Mouse (Mus musculus): ENCODE results near the gene 1700034I23Rik.
"Not testable (repeated sequence)": the region's sequence is repeated elsewhere in the genome, so short reads cannot be mapped to it uniquely, and the experiment has no call there.

Gene 1700034I23Rik

GRCm38 (mm10) chr3:40902443-40902842 lies at the start of gene 1700034I23Rik:
1700034I23Rik (minus strand) TSS chr3:40902543.
- DNase-seq (ENCODE audit: extremely low spot score): not testable (repeated sequence)

DNA sequence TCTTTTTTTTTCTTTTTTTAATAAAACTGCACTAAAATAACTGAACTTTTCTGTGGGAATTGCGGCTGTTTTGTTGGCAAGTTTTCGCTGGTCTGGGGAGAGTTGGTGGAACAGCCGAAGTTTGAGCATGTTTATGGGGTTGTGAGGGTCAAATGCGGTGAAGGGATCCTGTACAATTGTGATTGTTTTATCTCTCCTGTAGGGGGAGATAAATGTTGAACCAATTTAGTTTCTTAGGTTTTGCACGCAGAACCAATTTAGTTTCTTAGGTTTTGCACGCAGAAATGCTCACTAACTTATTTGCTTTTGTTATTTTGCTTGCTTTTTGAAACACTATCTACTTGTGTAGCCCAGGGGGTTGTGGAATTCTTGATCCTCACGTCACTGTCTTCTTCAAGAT lies 49.0 kb upstream of the 1700034I23Rik start:
- peak; percentile 12 for DNase-seq (ENCODE audit: extremely low spot score)

DNA sequence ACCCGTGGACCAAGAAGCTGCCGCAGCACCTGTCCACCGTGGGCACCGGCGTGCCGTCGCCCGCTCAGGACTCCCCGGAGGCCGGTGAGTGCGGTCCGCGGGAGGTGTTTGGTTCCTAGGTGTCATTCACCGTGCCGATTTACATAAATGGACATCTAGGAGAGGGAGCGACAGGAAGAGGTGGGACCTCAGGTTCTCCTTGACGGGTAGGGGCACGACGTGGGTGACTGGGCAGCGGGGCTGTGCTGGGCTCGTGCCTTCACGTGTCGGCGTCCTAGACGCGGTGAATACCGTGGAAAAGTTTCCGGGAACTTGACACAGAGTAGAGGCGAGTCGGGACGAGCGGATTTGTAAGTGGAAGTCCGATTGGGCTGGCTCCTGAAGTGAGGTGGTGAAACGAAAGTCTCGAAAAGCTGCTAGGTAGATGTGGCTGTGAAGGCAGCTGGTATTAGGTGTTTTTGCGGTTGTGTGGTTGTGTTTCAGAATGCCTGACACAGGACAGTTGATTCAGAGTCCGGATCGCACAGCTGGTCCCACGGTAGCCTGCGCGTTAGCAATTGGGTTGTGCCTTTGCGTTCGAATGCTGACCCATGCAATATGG lies 48.4 kb upstream of the 1700034I23Rik start:
- peak; percentile 54 for DNase-seq (ENCODE audit: extremely low spot score)

DNA sequence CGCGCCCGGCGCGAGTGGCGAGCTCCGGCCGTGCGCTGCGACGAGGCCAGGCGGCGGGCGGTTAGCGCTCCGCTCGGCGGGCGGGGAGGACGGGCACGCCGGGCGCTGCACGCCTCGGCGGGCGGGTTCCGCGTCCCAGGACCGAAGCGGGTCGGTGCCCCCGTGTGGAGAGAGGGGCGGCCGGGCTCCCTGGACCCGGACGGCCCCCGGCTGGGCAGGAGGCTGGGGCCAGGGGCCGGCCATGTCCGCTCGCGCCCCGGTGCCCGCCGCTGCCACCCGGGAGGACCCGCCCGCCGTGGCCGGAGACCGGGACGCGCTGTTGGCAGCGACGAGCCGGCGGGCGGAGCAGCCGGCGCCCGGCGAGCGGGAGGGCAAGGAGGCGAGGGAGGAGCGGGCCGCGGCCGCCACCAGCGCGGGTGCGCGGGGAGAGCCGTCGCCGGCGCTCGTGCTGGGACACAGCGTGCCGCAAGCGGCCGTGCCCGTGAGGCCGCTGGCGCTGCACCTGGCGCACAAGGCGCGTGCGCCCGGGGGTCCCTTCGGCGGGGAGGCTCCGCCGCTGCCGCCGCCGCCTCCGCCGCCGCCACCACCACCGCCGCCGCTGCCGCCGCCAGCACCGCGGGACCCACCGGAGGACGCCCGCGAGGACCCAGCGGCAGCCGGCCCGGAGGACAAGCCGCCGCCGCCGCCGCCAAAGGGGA lies 47.7 kb upstream of the 1700034I23Rik start:
- no peak for DNase-seq (ENCODE audit: extremely low spot score)

- DNase-seq (ENCODE audit: extremely low spot score): peak; percentile 100
Observed at GRCm38 (mm10) chr3:40949170-40949902, 47.0 kb upstream of the 1700034I23Rik start, which contains the start of gene Larp1b. Larp1b (plus strand) TSS chr3:40949828.

GRCm38 (mm10) chr3:40939019-40939418 lies 36.7 kb upstream of the 1700034I23Rik start:
- DNase-seq (ENCODE audit: extremely low spot score): no peak

DNA sequence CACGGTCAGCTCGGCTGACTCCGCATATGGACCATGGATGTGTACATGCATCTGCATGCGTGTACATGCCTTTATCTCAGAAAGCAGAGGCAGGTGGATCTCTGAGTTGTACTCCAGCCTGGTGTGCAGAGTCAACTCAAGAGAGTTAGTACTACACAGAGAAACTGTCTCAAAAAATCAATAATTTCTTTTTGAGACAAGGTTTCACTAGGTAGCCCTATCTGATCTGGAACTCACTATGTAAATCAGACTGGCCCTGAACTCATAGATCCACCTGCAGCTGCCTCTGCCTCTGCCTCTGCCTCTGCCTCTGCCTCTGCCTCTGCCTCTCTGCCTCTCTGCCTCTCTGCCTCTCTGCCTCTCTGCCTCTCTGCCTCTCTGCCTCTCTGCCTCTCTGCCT lies 36.2 kb upstream of the 1700034I23Rik start:
- no peak for DNase-seq (ENCODE audit: extremely low spot score)

DNA sequence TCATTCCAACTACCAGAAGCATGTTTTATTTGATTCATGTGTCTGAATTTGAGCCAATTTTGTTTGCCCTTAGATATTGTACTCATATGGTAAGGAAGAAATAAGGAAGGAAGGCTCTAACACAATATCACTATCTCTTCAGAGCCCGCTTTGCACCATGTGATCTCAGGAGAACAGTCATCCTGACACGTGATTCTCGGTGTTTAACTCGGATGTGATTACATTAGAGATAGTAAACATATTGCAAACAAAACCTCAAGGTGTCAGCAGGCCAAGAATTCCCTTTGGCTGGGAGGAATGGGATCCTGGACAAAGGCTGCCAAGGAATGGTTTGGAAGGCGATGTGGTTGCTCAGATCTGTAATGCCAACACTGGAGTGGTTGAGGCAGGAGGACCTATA lies 35.8 kb upstream of the 1700034I23Rik start:
- no peak for DNase-seq (ENCODE audit: extremely low spot score)

DNA sequence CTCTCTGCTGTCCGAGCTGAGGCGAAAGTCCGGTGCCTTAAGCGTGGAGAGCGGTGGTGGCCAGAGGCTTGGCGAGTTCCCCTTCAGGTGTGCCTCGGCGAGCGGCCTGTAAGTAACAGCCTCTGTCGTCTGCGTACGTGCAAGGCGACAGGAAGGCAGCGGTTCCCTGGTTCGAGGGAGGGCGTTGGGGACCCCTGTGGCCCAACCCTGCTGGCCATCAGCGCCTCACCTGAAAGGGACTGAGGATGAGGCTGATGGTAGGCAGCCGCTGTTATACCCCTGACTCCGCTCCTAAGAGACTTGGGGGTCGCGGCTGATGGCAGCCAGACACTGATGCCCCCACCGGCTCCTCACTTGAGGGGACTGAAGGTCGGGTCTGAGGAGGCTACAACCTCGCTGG lies 8.0 kb downstream of the 1700034I23Rik start:
- DNase-seq (ENCODE audit: extremely low spot score): peak; percentile 39

GRCm38 (mm10) chr3:40893816-40894258 lies 8.5 kb downstream of the 1700034I23Rik start:
- DNase-seq (ENCODE audit: extremely low spot score): peak; percentile 98

DNA sequence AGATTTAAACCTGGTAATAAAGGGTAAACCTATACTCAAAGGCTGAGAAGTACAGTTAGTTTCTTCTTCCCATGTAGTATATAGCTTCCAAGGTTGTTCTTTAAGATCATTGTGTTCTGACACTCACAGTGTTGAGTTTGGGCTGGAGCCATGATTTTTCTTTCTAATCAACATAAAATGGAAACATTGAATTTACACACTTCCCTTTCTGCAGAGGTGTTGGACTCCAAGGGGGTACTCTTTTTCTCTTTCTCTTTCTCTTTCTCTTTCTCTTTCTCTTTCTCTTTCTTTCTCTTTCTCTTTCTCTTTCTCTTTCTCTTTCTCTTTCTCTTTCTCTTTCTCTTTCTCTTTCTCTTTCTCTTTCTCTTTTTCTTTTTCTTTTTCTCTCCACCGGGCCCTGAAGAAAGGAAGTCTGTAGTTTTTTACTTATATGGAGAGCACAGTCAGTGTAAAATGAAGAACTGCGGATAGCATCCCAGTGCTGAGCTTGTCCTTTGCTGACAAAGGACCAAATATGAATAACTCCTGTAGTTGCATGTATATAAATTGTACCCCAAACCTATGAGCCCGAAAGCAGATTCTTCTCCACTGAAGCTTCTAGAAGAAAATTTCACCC lies 49.1 kb downstream of the 1700034I23Rik start:
- not testable (repeated sequence) for DNase-seq (ENCODE audit: extremely low spot score)
